Mouse (Mus musculus): Measurements from ENCODE around the gene Nabp1. TPM values are rescaled to one million over a fixed set of nuclear protein-coding genes. Genes with fewer than 3 reads are reported as not detected.

Gene Nabp1
- polyA plus RNA-seq, 1 experiment: 21.2 TPM

DNA sequence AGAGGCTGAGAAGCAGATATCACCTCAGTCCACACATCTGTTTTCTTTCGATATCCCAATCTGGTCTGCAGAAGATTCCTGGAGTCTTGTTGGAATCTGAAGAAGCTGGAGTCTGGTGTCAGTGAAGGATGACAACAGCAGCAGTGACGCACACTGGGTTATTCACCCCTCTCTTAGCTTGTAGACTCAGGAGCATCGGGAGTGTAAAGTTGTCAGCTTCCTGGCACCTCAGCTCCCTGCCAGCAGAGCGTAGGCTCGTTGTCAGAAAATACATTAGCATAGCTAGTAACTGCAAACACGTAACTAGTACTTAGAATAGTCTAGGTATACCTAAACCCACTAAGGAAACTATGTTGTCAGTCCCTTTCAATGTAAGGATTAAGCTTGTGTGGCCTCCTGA is 20.1 kb downstream of the Nabp1 start:
- Histone ChIP-seq H3ac (ENCODE audit: control insufficient read depth, insufficient read length) (no peak overlapping the region), H3K27me3 (ENCODE audit: control insufficient read depth, insufficient read depth, insufficient read length) (no peaks in the 10 kb centered on the region), H3K4me3 (no peak overlapping the region), H3K4me2 (ENCODE audit: low read depth) (no peak overlapping the region), H3K36me3 (ENCODE audit: control insufficient read depth, insufficient read depth) (no peaks in the 10 kb centered on the region), H3K79me2 (ENCODE audit: control insufficient read depth, insufficient read depth) (no peaks in the 10 kb centered on the region)
- TF ChIP-seq SRF (IDR thresholded peaks at IDR 0.05; ENCODE audit: control insufficient read depth, insufficient read length, low read depth): no peak
- no peak for TF ChIP-seq MAX (IDR thresholded peaks at IDR 0.05; ENCODE audit: low read depth)
- TF ChIP-seq POLR2AphosphoS2 (IDR thresholded peaks at IDR 0.05; ENCODE audit: insufficient read length, low read depth): no peak
- TF ChIP-seq USF1 (IDR thresholded peaks at IDR 0.05; ENCODE audit: low read depth): no peak
- no peak for TF ChIP-seq TCF3 (IDR thresholded peaks at IDR 0.05; ENCODE audit: insufficient read length, low read depth)
- no peak for TF ChIP-seq TCF12 (IDR thresholded peaks at IDR 0.05; ENCODE audit: insufficient read depth, poor library complexity, severe bottlenecking)
- TF ChIP-seq E2F4 (IDR thresholded peaks at IDR 0.05; ENCODE audit: insufficient read depth): no peak
- TF ChIP-seq CEBPB (IDR thresholded peaks at IDR 0.05; ENCODE audit: insufficient read depth, poor library complexity, severe bottlenecking): no peak
- no peak for TF ChIP-seq MYOD1 (IDR thresholded peaks at IDR 0.05; ENCODE audit: control insufficient read depth in 1 of 3, insufficient read length in 2 of 3, low read depth in 2 of 3)
- TF ChIP-seq REST (IDR thresholded peaks at IDR 0.05; ENCODE audit: insufficient read depth, insufficient read length): no peak
- no peak for TF ChIP-seq MYOG (IDR thresholded peaks at IDR 0.05; ENCODE audit: control insufficient read depth in 1 of 3, insufficient read depth in 1 of 3, insufficient read length in 2 of 3, low read depth in 2 of 3)

DNA sequence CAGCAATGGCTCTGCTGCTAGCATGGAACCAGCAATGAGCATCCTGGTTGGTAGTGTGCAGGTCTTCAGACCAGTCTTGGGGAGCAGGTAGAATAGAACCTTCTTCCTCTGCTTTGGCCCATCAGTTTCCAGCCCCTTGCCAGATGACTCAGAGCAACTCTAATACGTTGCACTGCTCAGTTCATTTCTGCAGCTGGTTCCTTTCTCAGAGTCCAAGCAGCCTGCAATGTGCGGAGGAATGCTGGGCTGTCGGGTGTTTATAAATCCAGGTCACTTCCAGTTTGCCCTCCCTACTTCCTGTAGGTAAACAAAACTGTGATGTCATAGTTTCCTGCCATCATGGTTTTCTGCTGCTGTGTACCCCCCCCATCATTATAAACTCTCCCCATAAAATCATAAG is 21.0 kb downstream of the Nabp1 start:
- no peak overlapping the region for H3K4me2 ChIP-seq (ENCODE audit: low read depth)
- TF ChIP-seq TCF12 (IDR thresholded peaks at IDR 0.05; ENCODE audit: insufficient read depth, poor library complexity, severe bottlenecking) (no peak), MAX (IDR thresholded peaks at IDR 0.05; ENCODE audit: low read depth) (no peak), TCF3 (IDR thresholded peaks at IDR 0.05; ENCODE audit: insufficient read length, low read depth) (no peak), E2F4 (IDR thresholded peaks at IDR 0.05; ENCODE audit: insufficient read depth) (no peak), CEBPB (IDR thresholded peaks at IDR 0.05; ENCODE audit: insufficient read depth, poor library complexity, severe bottlenecking) (no peak), POLR2AphosphoS2 (IDR thresholded peaks at IDR 0.05; ENCODE audit: insufficient read length, low read depth) (no peak), MYOG (IDR thresholded peaks at IDR 0.05; ENCODE audit: control insufficient read depth in 1 of 3, insufficient read depth in 1 of 3, insufficient read length in 2 of 3, low read depth in 2 of 3) (no peak), MYOD1 (IDR thresholded peaks at IDR 0.05; ENCODE audit: control insufficient read depth in 1 of 3, insufficient read length in 2 of 3, low read depth in 2 of 3) (no peak), SRF (IDR thresholded peaks at IDR 0.05; ENCODE audit: control insufficient read depth, insufficient read length, low read depth) (no peak), REST (IDR thresholded peaks at IDR 0.05; ENCODE audit: insufficient read depth, insufficient read length) (no peak), USF1 (IDR thresholded peaks at IDR 0.05; ENCODE audit: low read depth) (no peak), POLR2A (IDR thresholded peaks at IDR 0.05; ENCODE audit: insufficient read length, low read depth) (no peak)
- H3K36me3 ChIP-seq (ENCODE audit: control insufficient read depth, insufficient read depth): no peaks in the 10 kb centered on the region

DNA sequence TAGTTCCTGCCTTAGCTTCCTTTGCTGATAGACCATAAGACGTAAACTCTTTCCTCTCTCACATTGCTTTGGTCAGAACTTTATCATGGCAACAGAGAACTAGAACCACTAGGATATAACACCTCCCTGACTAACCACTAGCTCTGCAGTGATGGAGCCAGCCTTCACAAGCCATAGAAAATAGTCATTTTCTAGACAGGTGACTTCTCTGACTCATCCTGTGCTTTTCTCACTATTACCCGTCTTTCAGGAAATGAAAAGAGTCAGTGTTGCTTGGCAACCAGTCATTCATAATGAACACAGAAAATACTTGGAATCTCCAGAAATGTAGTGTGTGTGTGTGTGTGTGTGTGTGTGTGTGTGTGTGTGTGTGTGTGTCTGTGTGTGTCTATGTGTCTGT is 29.4 kb downstream of the Nabp1 start:
- Histone ChIP-seq H3ac (ENCODE audit: control insufficient read depth, insufficient read length) (no peak overlapping the region), H3K4me2 (ENCODE audit: low read depth) (no peak overlapping the region), H3K79me2 (ENCODE audit: control insufficient read depth, insufficient read depth) (no peaks in the 10 kb centered on the region), H3K4me3 (no peak overlapping the region), H3K27me3 (ENCODE audit: control insufficient read depth, insufficient read depth, insufficient read length) (no peaks in the 10 kb centered on the region), H3K36me3 (ENCODE audit: control insufficient read depth, insufficient read depth) (no peaks in the 10 kb centered on the region)
- no peak for TF ChIP-seq POLR2A (IDR thresholded peaks at IDR 0.05; ENCODE audit: insufficient read length, low read depth)
- no peak for TF ChIP-seq CEBPB (IDR thresholded peaks at IDR 0.05; ENCODE audit: insufficient read depth, poor library complexity, severe bottlenecking)

More for the DNA sequence above, 21.0 kb downstream of the Nabp1 start:
- H3K27me3 ChIP-seq (ENCODE audit: control insufficient read depth, insufficient read depth, insufficient read length): no peaks in the 10 kb centered on the region
- no peak overlapping the region for H3K4me3 ChIP-seq
- no peaks in the 10 kb centered on the region for H3K79me2 ChIP-seq (ENCODE audit: control insufficient read depth, insufficient read depth)
- no peak overlapping the region for H3ac ChIP-seq (ENCODE audit: control insufficient read depth, insufficient read length)

DNA sequence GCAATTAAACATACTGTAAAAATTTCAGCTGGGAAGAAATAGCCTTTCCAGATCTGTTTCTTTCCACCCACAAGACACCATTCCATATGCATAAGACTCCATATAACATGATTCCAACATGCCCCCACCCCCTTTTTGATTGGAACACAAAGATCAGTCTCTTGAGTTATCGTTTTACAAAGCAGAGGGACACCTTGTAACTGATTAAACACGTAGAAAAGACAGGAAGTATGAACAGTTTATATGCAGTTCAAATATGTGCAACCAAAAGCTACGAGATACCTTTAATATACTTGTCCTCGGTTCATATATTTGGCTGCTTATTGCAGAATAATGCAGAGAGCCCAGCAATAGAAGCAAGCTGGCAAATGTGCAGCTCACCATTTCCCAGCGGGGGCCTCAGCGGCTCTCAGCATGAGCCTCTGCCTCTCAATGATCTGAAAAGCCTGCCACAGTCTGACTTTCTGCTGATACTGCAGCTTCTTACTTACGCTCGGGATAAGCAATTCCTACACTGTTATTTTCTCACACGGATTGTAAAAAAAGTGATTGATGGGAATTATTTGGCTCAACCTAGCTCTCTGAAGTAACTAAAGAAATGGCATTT is 32.3 kb downstream of the Nabp1 start:
- Histone ChIP-seq H3K79me2 (ENCODE audit: control insufficient read depth, insufficient read depth) (no peaks in the 10 kb centered on the region), H3K36me3 (ENCODE audit: control insufficient read depth, insufficient read depth) (no peaks in the 10 kb centered on the region), H3K4me2 (ENCODE audit: low read depth) (no peak overlapping the region), H3K4me3 (no peak overlapping the region), H3K27me3 (ENCODE audit: control insufficient read depth, insufficient read depth, insufficient read length) (no peaks in the 10 kb centered on the region), H3ac (ENCODE audit: control insufficient read depth, insufficient read length) (no peak overlapping the region)
- no peak for TF ChIP-seq TCF3 (IDR thresholded peaks at IDR 0.05; ENCODE audit: insufficient read length, low read depth)
- TF ChIP-seq REST (IDR thresholded peaks at IDR 0.05; ENCODE audit: insufficient read depth, insufficient read length): no peak
- TF ChIP-seq POLR2AphosphoS2 (IDR thresholded peaks at IDR 0.05; ENCODE audit: insufficient read length, low read depth): no peak
- TF ChIP-seq MYOG (IDR thresholded peaks at IDR 0.05; ENCODE audit: control insufficient read depth in 1 of 3, insufficient read depth in 1 of 3, insufficient read length in 2 of 3, low read depth in 2 of 3): no peak
- TF ChIP-seq E2F4 (IDR thresholded peaks at IDR 0.05; ENCODE audit: insufficient read depth): no peak
- TF ChIP-seq MYOD1 (IDR thresholded peaks at IDR 0.05; ENCODE audit: control insufficient read depth in 1 of 3, insufficient read length in 2 of 3, low read depth in 2 of 3): no peak
- TF ChIP-seq USF1 (IDR thresholded peaks at IDR 0.05; ENCODE audit: low read depth): no peak

DNA sequence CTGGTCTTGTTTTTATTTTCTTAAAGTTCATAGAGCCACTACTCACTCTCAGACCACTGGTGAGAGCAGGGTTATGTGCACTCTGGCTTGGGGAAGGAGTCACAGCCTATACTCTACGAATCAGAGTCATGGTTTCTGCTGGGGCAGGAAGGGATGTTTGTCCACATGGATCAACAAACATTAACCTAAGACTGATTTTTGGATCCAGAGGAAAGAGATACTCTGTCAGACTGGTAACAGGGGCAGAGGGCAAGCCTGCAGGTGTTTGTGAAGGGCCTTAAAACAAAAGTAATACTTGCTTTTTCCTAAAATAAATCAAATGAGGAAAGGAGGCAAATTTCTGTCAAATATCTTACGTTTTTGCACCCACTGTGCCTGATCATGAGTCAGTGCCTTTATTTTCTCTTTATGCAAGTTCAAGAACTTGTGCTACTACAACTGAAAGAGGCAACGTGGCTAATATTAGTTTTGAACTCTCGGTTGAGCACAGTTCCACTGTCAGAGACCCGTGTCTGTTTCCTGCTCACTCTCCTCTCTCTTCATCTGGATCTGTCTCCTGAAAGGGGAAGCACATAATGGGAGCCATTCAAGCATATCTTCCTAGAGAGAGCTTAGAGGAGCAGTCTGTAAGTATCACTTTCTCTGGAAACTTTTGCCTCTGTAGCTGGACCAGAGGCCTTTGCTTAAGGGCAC is 32.9 kb downstream of the Nabp1 start:
- Histone ChIP-seq H3K27me3 (ENCODE audit: control insufficient read depth, insufficient read depth, insufficient read length) (no peaks in the 10 kb centered on the region), H3K4me3 (no peak overlapping the region), H3K79me2 (ENCODE audit: control insufficient read depth, insufficient read depth) (no peaks in the 10 kb centered on the region), H3K4me2 (ENCODE audit: low read depth) (no peak overlapping the region), H3ac (ENCODE audit: control insufficient read depth, insufficient read length) (no peak overlapping the region), H3K36me3 (ENCODE audit: control insufficient read depth, insufficient read depth) (no peaks in the 10 kb centered on the region)
- TF ChIP-seq CEBPB (IDR thresholded peaks at IDR 0.05; ENCODE audit: insufficient read depth, poor library complexity, severe bottlenecking): no peak
- TF ChIP-seq REST (IDR thresholded peaks at IDR 0.05; ENCODE audit: insufficient read depth, insufficient read length): no peak
- no peak for TF ChIP-seq TCF12 (IDR thresholded peaks at IDR 0.05; ENCODE audit: insufficient read depth, poor library complexity, severe bottlenecking)
- TF ChIP-seq TCF3 (IDR thresholded peaks at IDR 0.05; ENCODE audit: insufficient read length, low read depth): no peak
- no peak for TF ChIP-seq USF1 (IDR thresholded peaks at IDR 0.05; ENCODE audit: low read depth)
- TF ChIP-seq MYOG (IDR thresholded peaks at IDR 0.05; ENCODE audit: control insufficient read depth in 1 of 3, insufficient read depth in 1 of 3, insufficient read length in 2 of 3, low read depth in 2 of 3): no peak
- TF ChIP-seq SRF (IDR thresholded peaks at IDR 0.05; ENCODE audit: control insufficient read depth, insufficient read length, low read depth): no peak
- TF ChIP-seq MYOD1 (IDR thresholded peaks at IDR 0.05; ENCODE audit: control insufficient read depth in 1 of 3, insufficient read length in 2 of 3, low read depth in 2 of 3): no peak
- no peak for TF ChIP-seq POLR2A (IDR thresholded peaks at IDR 0.05; ENCODE audit: insufficient read length, low read depth)
- no peak for TF ChIP-seq E2F4 (IDR thresholded peaks at IDR 0.05; ENCODE audit: insufficient read depth)
